Mouse (Mus musculus): Measurements from ENCODE around the gene Gm4788. TPM values are rescaled to one million over a fixed set of nuclear protein-coding genes. Genes with fewer than 3 reads are reported as not detected.
"Not testable (repeated sequence)": the region's sequence is repeated elsewhere in the genome, so short reads cannot be mapped to it uniquely, and the experiment has no call there.

Gm4788 gene
- polyA plus RNA-seq (2017; shearing (Covaris generic)), result not detected

DNA sequence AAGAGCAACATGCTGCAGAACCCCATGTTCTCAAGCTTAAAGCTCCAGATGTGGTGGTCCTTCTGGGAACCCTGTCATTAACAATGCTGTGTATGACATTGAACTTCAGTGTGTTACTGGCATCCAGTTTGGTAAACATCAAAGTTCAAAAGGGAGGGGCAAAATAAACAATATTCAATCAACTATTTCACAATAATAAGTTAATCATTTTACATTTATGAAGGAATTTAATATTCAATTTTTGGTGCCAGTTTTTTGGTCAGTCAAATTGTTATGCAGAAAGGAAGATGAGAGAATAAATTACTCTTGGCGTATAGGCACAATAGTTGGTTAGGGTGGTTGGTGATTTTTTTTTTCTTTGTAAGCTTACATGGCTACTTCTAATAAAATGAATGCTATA lies at the start of gene Gm4788:
Gene Gm4788 (minus strand): TSS at position 101 of the 400 bp plus-strand sequence.
- no peak for ATAC-seq

DNA sequence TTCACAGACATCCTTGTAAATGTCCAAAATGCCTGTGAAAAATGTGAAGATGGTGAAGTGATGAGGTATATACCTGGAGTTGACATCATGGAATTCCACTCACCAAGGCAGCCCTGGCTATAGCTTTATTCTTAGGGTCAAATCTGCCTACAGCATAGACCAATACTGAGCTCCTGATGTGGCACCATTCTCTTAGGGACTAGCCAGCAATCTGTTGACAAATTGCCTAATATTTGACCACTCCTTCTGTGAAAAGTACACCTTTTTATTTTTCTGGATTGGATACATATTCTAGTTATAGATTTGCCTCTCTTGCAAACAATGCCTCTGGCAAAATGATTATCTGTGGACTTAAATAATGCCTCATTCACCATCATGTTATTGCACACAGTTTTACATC lies 27.6 kb upstream of the Gm4788 start:
- ATAC-seq, result no peak

DNA sequence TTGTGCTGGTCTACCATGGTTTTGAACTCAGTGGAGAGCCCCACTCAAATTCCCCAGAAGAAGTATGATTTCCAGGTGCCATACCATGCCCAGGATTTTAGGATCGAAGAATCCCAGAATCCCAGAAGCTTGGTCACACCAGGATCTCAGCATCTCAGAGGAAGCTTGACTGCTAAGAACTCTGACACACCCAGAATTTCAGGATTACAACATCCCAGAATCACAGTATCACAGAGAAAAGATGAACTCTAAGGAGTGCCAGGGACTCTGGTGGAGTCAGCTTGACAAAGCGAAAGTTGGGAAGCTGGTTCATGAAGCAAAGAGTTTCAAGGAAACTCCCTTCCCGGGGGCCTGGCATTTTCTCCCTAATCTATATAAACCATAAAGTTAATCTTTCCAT lies 11.1 kb downstream of the Gm4788 start:
- ATAC-seq, result not testable (repeated sequence)

- not testable (repeated sequence) for ATAC-seq
These were observed 64.4 kb downstream of the Gm4788 start for GRCm38 (mm10) chr1:139716681-139717080.

- not testable (repeated sequence) for ATAC-seq
These were observed 64.8 kb downstream of the Gm4788 start for GRCm38 (mm10) chr1:139716249-139716648.

DNA sequence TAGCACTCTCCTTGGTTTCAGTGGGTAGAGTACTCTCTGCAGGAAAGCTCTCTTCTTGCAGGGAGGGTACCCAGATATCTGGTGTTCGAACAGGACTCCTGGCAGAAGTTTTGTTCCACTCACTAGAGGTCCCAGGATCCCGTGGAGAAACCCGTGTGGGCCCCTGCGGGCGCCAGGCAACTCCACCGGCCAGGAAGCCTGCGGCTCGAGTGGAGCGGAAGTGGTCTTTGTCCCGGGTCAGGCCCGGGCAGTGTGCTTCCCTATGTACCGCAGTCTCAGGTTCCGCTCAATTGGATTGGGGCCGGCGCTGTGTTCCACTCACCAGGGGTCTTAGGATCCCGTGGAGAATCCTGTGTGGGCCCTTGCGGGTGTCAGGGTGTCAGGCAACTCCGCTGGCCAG lies 131.1 kb downstream of the Gm4788 start:
- not testable (repeated sequence) for ATAC-seq

Other genes starting within 250 kb of the Gm4788 start
- not detected for gene Cfhr1, start 221.0 kb downstream of the Gm4788 start, polyA plus RNA-seq (2017; shearing (Covaris generic))
- not detected for gene Cfhr2, start 77.5 kb upstream of the Gm4788 start, polyA plus RNA-seq (2017; shearing (Covaris generic))